Mouse (Mus musculus): Measurements from ENCODE around the gene Adgra3. TPM values are rescaled to one million over a fixed set of nuclear protein-coding genes. Genes with fewer than 3 reads are reported as not detected.

Gene Adgra3
- polyA plus RNA-seq, 1 experiment from 2014 or later, result 45.5 TPM

GRCm38 (mm10) chr5:49999764-50000163 lies 59.0 kb downstream of the Adgra3 start:
- H3K4me3 ChIP-seq (ENCODE audit: low read depth, low read length), result no peak overlapping the region
- no peak overlapping the region for H3K9ac ChIP-seq
- WGBS, result 50% methylated on average over 9 of the region's 9 CpGs
- no peak overlapping the region for H3K27ac ChIP-seq (ENCODE audit: low read depth)
- no peak overlapping the region for H3K4me2 ChIP-seq
- H3K9me3 ChIP-seq (ENCODE audit: low read depth, low read length), result no peaks in the 10 kb centered on the region
- no peaks in the 10 kb centered on the region for H3K4me1 ChIP-seq (ENCODE audit: insufficient read depth)
- DNase-seq (peak; percentile 67), ATAC-seq (ENCODE audit: insufficient read depth) (peak; percentile 85; the same call in 1 of the 2 replicates)
- TF ChIP-seq CTCF (IDR thresholded peaks at IDR 0.05; ENCODE audit: low read depth), result no peak
- H3K36me3 ChIP-seq (ENCODE audit: insufficient read depth), result peaks cover 39% of the 10 kb centered on the region
- H3K27me3 ChIP-seq (ENCODE audit: insufficient read depth, low read length), result no peaks in the 10 kb centered on the region

GRCm38 (mm10) chr5:49997019-49997418 lies 61.8 kb downstream of the Adgra3 start:
- TF ChIP-seq CTCF (IDR thresholded peaks at IDR 0.05; ENCODE audit: low read depth), result no peak
- DNase-seq, result no peak
- no peaks in the 10 kb centered on the region for H3K4me1 ChIP-seq (ENCODE audit: insufficient read depth)
- no peak overlapping the region for H3K27ac ChIP-seq (ENCODE audit: low read depth)
- no peak overlapping the region for H3K9ac ChIP-seq
- 83% methylated on average over 6 of the region's 6 CpGs for WGBS
- no peaks in the 10 kb centered on the region for H3K9me3 ChIP-seq (ENCODE audit: low read depth, low read length)
- H3K4me3 ChIP-seq (ENCODE audit: low read depth, low read length), result no peak overlapping the region
- H3K4me2 ChIP-seq, result no peak overlapping the region
- peaks cover 39% of the 10 kb centered on the region for H3K36me3 ChIP-seq (ENCODE audit: insufficient read depth)
- no peaks in the 10 kb centered on the region for H3K27me3 ChIP-seq (ENCODE audit: insufficient read depth, low read length)
- ATAC-seq (ENCODE audit: insufficient read depth), result no peak

GRCm38 (mm10) chr5:49996457-49996856 lies 62.3 kb downstream of the Adgra3 start:
- WGBS, result 59% methylated on average over 11 of the region's 11 CpGs
- no peak overlapping the region for H3K4me3 ChIP-seq (ENCODE audit: low read depth, low read length)
- no peaks in the 10 kb centered on the region for H3K4me1 ChIP-seq (ENCODE audit: insufficient read depth)
- ATAC-seq (ENCODE audit: insufficient read depth), result no peak
- H3K9ac ChIP-seq, result no peak overlapping the region
- DNase-seq, result peak; percentile 13
- no peak overlapping the region for H3K27ac ChIP-seq (ENCODE audit: low read depth)
- H3K36me3 ChIP-seq (ENCODE audit: insufficient read depth), result peaks cover 39% of the 10 kb centered on the region
- no peaks in the 10 kb centered on the region for H3K9me3 ChIP-seq (ENCODE audit: low read depth, low read length)
- no peak for TF ChIP-seq CTCF (IDR thresholded peaks at IDR 0.05; ENCODE audit: low read depth)
- H3K27me3 ChIP-seq (ENCODE audit: insufficient read depth, low read length), result no peaks in the 10 kb centered on the region
- no peak overlapping the region for H3K4me2 ChIP-seq

GRCm38 (mm10) chr5:49990737-49991323 lies 68.0 kb downstream of the Adgra3 start:
- H3K27ac ChIP-seq (ENCODE audit: low read depth), result no peak overlapping the region
- H3K36me3 ChIP-seq (ENCODE audit: insufficient read depth), result peaks cover 31% of the 10 kb centered on the region; the same call in 1 of the 2 replicates
- no peak for TF ChIP-seq CTCF (IDR thresholded peaks at IDR 0.05; ENCODE audit: low read depth)
- peak; percentile 25 for DNase-seq
- no peak overlapping the region for H3K9ac ChIP-seq
- ATAC-seq (ENCODE audit: insufficient read depth), result peak; percentile 73
- no peak overlapping the region for H3K4me2 ChIP-seq
- H3K9me3 ChIP-seq (ENCODE audit: low read depth, low read length), result no peaks in the 10 kb centered on the region
- H3K4me3 ChIP-seq (ENCODE audit: low read depth, low read length), result no peak overlapping the region
- H3K4me1 ChIP-seq (ENCODE audit: insufficient read depth), result no peaks in the 10 kb centered on the region
- 62% methylated on average over 8 of the region's 8 CpGs for WGBS
- no peaks in the 10 kb centered on the region for H3K27me3 ChIP-seq (ENCODE audit: insufficient read depth, low read length)

DNA sequence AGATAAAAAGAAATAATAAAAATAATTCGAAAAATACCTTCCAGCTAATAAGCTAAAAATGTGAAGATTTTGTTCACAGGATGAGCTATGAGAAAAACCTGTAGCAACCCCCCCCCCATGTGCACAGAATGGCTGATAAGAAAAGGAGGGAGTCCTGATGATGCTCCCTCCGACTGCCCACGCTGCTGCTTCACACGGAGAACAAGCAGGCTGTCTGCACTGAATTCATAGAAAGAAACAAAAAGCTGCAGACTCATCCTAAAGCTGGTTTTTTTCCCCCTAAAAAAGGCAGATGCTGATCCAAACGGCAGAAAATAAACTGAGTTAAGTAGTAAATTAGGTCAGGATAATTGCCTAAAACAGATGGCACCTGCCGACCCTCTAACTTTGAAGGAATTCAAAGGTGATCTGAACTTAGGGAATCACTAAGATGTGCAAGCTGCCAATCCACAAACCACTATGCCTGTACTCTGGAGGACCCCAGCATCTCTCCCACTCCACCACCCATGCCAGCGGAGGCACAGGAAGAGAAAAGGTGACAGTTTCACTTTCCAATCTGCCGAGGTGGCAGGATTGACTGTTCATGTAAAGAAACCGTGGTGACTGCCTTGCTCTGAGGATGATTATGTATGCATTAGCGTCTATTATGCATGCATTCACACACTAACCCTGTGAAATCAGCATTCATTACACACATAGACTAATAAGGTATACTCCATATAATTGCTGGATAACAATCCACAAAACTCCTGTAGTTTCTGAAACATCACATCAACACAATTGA lies 70.6 kb downstream of the Adgra3 start:
- H3K36me3 ChIP-seq (ENCODE audit: insufficient read depth), result peaks cover 48% of the 10 kb centered on the region; the same call in 1 of the 2 replicates
- DNase-seq (no peak), ATAC-seq (ENCODE audit: insufficient read depth) (no peak)
- H3K9ac ChIP-seq, result no peak overlapping the region
- WGBS, result 79% methylated on average over 10 of the region's 10 CpGs
- no peak for TF ChIP-seq CTCF (IDR thresholded peaks at IDR 0.05; ENCODE audit: low read depth)
- no peaks in the 10 kb centered on the region for H3K9me3 ChIP-seq (ENCODE audit: low read depth, low read length)
- no peak overlapping the region for H3K4me2 ChIP-seq
- no peaks in the 10 kb centered on the region for H3K27me3 ChIP-seq (ENCODE audit: insufficient read depth, low read length)
- no peak overlapping the region for H3K4me3 ChIP-seq (ENCODE audit: low read depth, low read length)
- H3K27ac ChIP-seq (ENCODE audit: low read depth), result no peak overlapping the region
- H3K4me1 ChIP-seq (ENCODE audit: insufficient read depth), result no peaks in the 10 kb centered on the region

DNA sequence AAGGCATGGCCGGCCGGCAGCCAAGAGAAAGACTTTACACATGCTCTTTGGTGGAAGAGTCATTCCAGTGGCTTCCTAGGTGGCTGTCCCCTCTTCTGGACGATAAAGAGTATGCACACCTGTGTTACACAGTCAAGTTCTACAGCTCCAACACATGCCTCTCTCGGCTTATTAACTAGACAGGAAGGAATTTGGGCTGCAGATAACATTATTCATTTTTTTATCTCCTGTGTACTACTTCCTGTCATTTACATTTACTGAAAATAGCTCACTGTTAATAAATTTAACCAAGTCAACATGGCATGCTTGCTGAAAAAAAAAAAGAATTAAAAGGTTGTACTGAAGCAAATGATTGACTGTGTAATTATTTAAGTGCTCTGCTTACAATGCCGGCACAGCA lies 78.1 kb downstream of the Adgra3 start:
- no peak for TF ChIP-seq CTCF (IDR thresholded peaks at IDR 0.05; ENCODE audit: low read depth)
- H3K4me2 ChIP-seq, result no peak overlapping the region
- no peak overlapping the region for H3K9ac ChIP-seq
- 25% methylated on average over 5 of the region's 5 CpGs for WGBS
- ATAC-seq (ENCODE audit: insufficient read depth) (0 out of 2 replicates have a peak, but pooled peaks have one; percentile 9), DNase-seq (no peak)
- peaks cover 28% of the 10 kb centered on the region; the same call in 1 of the 2 replicates for H3K36me3 ChIP-seq (ENCODE audit: insufficient read depth)
- H3K27me3 ChIP-seq (ENCODE audit: insufficient read depth, low read length), result no peaks in the 10 kb centered on the region
- no peaks in the 10 kb centered on the region for H3K4me1 ChIP-seq (ENCODE audit: insufficient read depth)
- no peaks in the 10 kb centered on the region for H3K9me3 ChIP-seq (ENCODE audit: low read depth, low read length)
- H3K27ac ChIP-seq (ENCODE audit: low read depth), result no peak overlapping the region
- H3K4me3 ChIP-seq (ENCODE audit: low read depth, low read length), result no peak overlapping the region

DNA sequence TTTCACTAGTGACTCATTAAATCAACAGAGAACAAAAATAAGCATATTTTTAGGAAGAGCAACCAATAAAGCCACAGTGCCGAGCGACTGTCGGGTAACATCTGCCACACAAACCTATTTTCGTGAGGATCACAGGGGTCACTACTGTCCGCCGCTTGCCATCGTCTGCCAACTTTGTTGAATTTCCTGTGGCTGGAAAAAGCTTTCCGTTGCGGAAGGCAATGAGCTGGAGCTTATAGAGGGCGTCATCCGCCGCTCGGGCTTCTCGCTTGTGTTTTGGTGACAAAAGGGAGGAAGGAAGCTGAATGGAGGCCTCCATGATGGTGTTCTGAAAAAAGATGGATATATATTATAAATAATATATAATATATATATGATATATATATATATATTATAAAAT lies 79.6 kb downstream of the Adgra3 start:
- Histone ChIP-seq H3K4me3 (ENCODE audit: low read depth, low read length) (no peak overlapping the region), H3K9me3 (ENCODE audit: low read depth, low read length) (no peaks in the 10 kb centered on the region), H3K27me3 (ENCODE audit: insufficient read depth, low read length) (no peaks in the 10 kb centered on the region), H3K4me2 (no peak overlapping the region), H3K27ac (ENCODE audit: low read depth) (no peak overlapping the region), H3K4me1 (ENCODE audit: insufficient read depth) (no peaks in the 10 kb centered on the region), H3K9ac (no peak overlapping the region), H3K36me3 (ENCODE audit: insufficient read depth) (peaks cover 34% of the 10 kb centered on the region; the same call in 1 of the 2 replicates)
- 81% methylated on average over 14 of the region's 14 CpGs for WGBS
- DNase-seq (peak; percentile 63), ATAC-seq (ENCODE audit: insufficient read depth) (no peak)
- no peak for TF ChIP-seq CTCF (IDR thresholded peaks at IDR 0.05; ENCODE audit: low read depth)
